9 mouse cellular contexts compared by ENCODE assay signal in the genomic region with DNA sequence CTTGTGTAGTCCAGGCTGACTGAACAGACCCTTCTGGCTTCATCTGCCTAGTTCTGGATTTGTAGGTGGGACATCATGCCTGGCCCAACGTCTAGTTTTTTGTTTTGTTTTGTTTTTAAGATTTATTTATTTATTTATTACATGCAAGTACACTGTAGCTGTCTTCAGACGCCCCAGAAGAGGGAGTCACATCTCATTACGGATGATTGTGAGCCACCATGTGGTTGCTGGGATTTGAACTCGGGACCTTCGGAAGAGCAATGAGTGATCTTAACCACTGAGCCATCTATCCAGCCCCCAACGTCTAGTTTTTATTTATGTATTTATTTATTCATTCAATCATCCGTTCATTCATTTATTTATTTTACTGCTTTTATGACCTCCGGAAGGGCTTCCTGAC. TPM values are rescaled to one million over a fixed set of nuclear protein-coding genes. Genes with fewer than 3 reads are reported as not detected.
DNase-seq lines count a peak whose midpoint lies in the region; ATAC-seq and TF ChIP-seq lines count a peak whose summit lies in the region.
"Had no signal": no experiment of that assay in that cellular context is flagged by ENCODE, and none has a peak within 500 bp of the region (broad histone marks: within the 10 kb centered on the region; RNA-seq: fewer than 3 reads in every experiment).

No protein-coding gene starts in this region.

- peak overlapping the region; percentile 67; the same call in 1 of the 2 replicates for H3K4me2 ChIP-seq in heart, embryonic 12.5 days
- H3K4me2 ChIP-seq in lung, embryonic 14.5 days = peak overlapping the region; percentile 56; the same call in 1 of the 2 replicates
- H3K4me2 ChIP-seq in neural tube, embryonic 15.5 days = peak overlapping the region; percentile 75

- peaks cover 4% of the 10 kb centered on the region for H3K4me1 ChIP-seq in heart, embryonic 12.5 days (replicated peaks)
- H3K4me1 ChIP-seq in lung, embryonic 14.5 days (ENCODE audit: insufficient read depth) = no peaks in the 10 kb centered on the region
- peaks cover 12% of the 10 kb centered on the region for H3K4me1 ChIP-seq in limb, embryonic 10.5 days
- H3K4me1 ChIP-seq in neural tube, embryonic 15.5 days = peaks cover 8% of the 10 kb centered on the region

- TF ChIP-seq CTCF in lung, embryonic 14.5 days (IDR thresholded peaks at IDR 0.05; ENCODE audit: low read depth) = no peak

- no peak for ATAC-seq in heart, embryonic 12.5 days (ENCODE audit: insufficient number of reproducible peaks, low FRiP score)
- ATAC-seq in lung, embryonic 14.5 days (ENCODE audit: insufficient read depth) = 0 out of 2 replicates have a peak, but pooled peaks have one; percentile 42
- ATAC-seq in neural tube, embryonic 15.5 days (ENCODE audit: low FRiP score) = no peak
- ATAC-seq in megakaryocyte, adult 5-6 weeks (ENCODE audit: poor library complexity, severe bottlenecking) = no peak

- WGBS in heart, embryonic 12.5 days = 68% methylated on average over 8 of the region's 8 CpGs
- WGBS in lung, embryonic 14.5 days = 60% methylated on average over 8 of the region's 8 CpGs
- WGBS in limb, embryonic 10.5 days = 71% methylated on average over 8 of the region's 8 CpGs
- 66% methylated on average over 8 of the region's 8 CpGs for WGBS in neural tube, embryonic 15.5 days

- no peak for DNase-seq in heart, postnatal 4 days
- no peak for DNase-seq in lung, embryonic 14.5 days
- DNase-seq in lung, adult 18-20 months = no peak
- no peak for DNase-seq in limb, embryonic 10.5 days (ENCODE audit: low spot score)
- DNase-seq in cerebellum, adult 9-10 months = no peak

- H3K27me3 ChIP-seq in heart, embryonic 12.5 days (replicated peaks) = peaks cover 10% of the 10 kb centered on the region
- H3K27me3 ChIP-seq in lung, embryonic 14.5 days (ENCODE audit: insufficient read depth, low read length) = no peaks in the 10 kb centered on the region
- H3K27me3 ChIP-seq in limb, embryonic 10.5 days (ENCODE audit: low read depth, poor library complexity, severe bottlenecking) = peaks cover 16% of the 10 kb centered on the region
- no peaks in the 10 kb centered on the region for H3K27me3 ChIP-seq in neural tube, embryonic 15.5 days (replicated peaks)

- no peaks in the 10 kb centered on the region for H3K9me3 ChIP-seq in heart, embryonic 12.5 days (replicated peaks)
- no peaks in the 10 kb centered on the region for H3K9me3 ChIP-seq in lung, embryonic 14.5 days (ENCODE audit: low read depth, low read length)
- no peaks in the 10 kb centered on the region for H3K9me3 ChIP-seq in limb, embryonic 10.5 days (replicated peaks)
- no peaks in the 10 kb centered on the region for H3K9me3 ChIP-seq in neural tube, embryonic 15.5 days (replicated peaks)
- H3K9me3 ChIP-seq: liver, embryonic 15.5 days had no signal

- H3K36me3 ChIP-seq in heart, embryonic 12.5 days = peaks cover 17% of the 10 kb centered on the region
- H3K36me3 ChIP-seq in lung, embryonic 14.5 days (ENCODE audit: insufficient read depth) = peaks cover 13% of the 10 kb centered on the region; the same call in 1 of the 2 replicates
- H3K36me3 ChIP-seq in limb, embryonic 10.5 days = peaks cover 17% of the 10 kb centered on the region
- H3K36me3 ChIP-seq in neural tube, embryonic 15.5 days = peaks cover 9% of the 10 kb centered on the region; the same call in 1 of the 2 replicates

- no peak overlapping the region for H3K9ac ChIP-seq in heart, embryonic 12.5 days
- no peak overlapping the region for H3K9ac ChIP-seq in lung, embryonic 14.5 days
- no peak overlapping the region for H3K9ac ChIP-seq in neural tube, embryonic 15.5 days (replicated peaks)
- H3K9ac ChIP-seq: liver, embryonic 15.5 days had no signal

- H3K4me3 ChIP-seq in heart, embryonic 12.5 days = no peak overlapping the region
- H3K4me3 ChIP-seq in lung, embryonic 14.5 days (ENCODE audit: low read depth, low read length) = no peak overlapping the region
- H3K4me3 ChIP-seq in limb, embryonic 10.5 days = peak overlapping the region; percentile 44; the same call in 1 of the 2 replicates
- no peak overlapping the region for H3K4me3 ChIP-seq in neural tube, embryonic 15.5 days (replicated peaks)
- H3K4me3 ChIP-seq: liver, embryonic 15.5 days had no signal

- no peak overlapping the region for H3K27ac ChIP-seq in heart, embryonic 12.5 days (ENCODE audit: poor library complexity, severe bottlenecking)
- no peak overlapping the region for H3K27ac ChIP-seq in lung, embryonic 14.5 days (ENCODE audit: low read depth)
- no peak overlapping the region for H3K27ac ChIP-seq in limb, embryonic 10.5 days
- no peak overlapping the region for H3K27ac ChIP-seq in neural tube, embryonic 15.5 days (replicated peaks)
- H3K27ac ChIP-seq: liver, embryonic 15.5 days had no signal

RNA-seq across cellular contexts. Expression of a gene that starts 0.5 kb away (rescaled TPM):
- 0.24 and 0.64 TPM in 2 replicates for polyA plus RNA-seq in heart, embryonic 12.5 days (2016; fragmentation: Nextera tagmentation; extraction: Ambion mirVana)
- total RNA-seq in heart, postnatal 4 days (2021) = 1 to 10 TPM; 2.2 to 3.3 TPM
- 0.57 and 0.78 TPM in 2 replicates for polyA plus RNA-seq in lung, embryonic 14.5 days (2014; fragmentation: Nextera tagmentation; extraction: Ambion mirVana)
- polyA plus RNA-seq in limb, embryonic 10.5 days (2016; fragmentation: Nextera tagmentation; extraction: Ambion mirVana) = 0.16 and 0.20 TPM in 2 replicates
- 1.1 and 1.2 TPM in 2 replicates for polyA plus RNA-seq in neural tube, embryonic 15.5 days (2015; fragmentation: Nextera tagmentation; extraction: Ambion mirVana)
- 0.29 TPM in 1 of 2 replicates, not detected in the other for total RNA-seq in megakaryocyte, adult 5-6 weeks (2015)
- not detected in 2 replicates for total RNA-seq in megakaryocyte, adult 5-6 weeks (2017)
